Mouse (Mus musculus) MN1 (cell line): ENCODE measurements around the gene Mta1.

Source experiments
- DNase-seq: peaks from one replicate; pipeline ENCODE4 v3.0.0-alpha.2; 2016; ENCODE audit warnings: low spot score

Gene Mta1

DNA sequence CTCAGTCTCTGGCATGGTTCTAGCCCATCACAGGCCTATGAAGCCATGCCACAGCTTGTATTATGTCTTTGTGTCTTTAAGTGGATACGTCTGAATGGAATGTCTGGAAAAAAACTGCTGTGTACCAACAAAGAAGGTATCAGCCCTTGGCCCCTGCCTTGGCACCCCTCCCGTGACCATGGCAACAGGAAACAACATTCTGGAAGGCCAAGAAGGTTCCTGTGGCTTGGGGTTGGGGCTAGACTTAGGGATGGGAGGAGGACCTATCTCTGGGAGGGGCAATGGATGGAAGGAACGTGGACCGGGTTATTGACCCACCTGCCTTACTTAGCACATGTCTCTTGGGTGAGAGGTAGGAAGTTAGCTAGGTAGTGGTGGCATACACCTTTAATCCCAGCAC is 51.3 kb downstream of the Mta1 start:
- no peak for DNase-seq

GRCm38 (mm10) chr12:113149896-113150295 is 51.8 kb downstream of the Mta1 start:
- DNase-seq, result no peak

GRCm38 (mm10) chr12:113150591-113150990 is 52.5 kb downstream of the Mta1 start:
- DNase-seq, result no peak

- DNase-seq, result peak; percentile 17
Observed at GRCm38 (mm10) chr12:113151046-113151445, 53.0 kb downstream of the Mta1 start.

GRCm38 (mm10) chr12:113151661-113152271 is 53.7 kb downstream of the Mta1 start:
- peak; percentile 61 for DNase-seq

- peak; percentile 34 for DNase-seq
Observed at GRCm38 (mm10) chr12:113152272-113152661, 54.2 kb downstream of the Mta1 start.

GRCm38 (mm10) chr12:113152991-113153525 is 55.0 kb downstream of the Mta1 start:
- DNase-seq, result no peak

DNA sequence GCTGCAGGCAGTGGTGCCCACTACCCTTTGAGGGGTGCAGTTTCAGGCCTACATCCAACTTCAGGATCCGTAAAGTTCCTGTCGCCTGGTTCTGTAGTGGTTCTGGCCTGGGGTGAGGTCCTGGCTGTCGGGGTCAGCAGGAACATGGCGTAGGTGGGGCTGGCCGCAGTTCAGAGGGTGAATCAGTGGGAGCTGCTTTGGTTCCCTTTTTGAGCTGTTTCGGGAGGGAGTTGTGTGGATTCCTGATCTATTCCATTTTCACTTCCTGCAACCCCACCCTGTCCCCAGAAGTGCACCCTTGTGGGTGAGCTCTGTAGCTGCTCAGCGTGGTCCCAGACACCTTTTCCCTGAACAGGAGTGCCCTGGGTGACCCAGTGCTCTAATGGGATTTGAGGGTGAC is 55.9 kb downstream of the Mta1 start:
- DNase-seq, result no peak

- DNase-seq, result no peak
Observed at GRCm38 (mm10) chr12:113154747-113155075, 56.6 kb downstream of the Mta1 start.

DNA sequence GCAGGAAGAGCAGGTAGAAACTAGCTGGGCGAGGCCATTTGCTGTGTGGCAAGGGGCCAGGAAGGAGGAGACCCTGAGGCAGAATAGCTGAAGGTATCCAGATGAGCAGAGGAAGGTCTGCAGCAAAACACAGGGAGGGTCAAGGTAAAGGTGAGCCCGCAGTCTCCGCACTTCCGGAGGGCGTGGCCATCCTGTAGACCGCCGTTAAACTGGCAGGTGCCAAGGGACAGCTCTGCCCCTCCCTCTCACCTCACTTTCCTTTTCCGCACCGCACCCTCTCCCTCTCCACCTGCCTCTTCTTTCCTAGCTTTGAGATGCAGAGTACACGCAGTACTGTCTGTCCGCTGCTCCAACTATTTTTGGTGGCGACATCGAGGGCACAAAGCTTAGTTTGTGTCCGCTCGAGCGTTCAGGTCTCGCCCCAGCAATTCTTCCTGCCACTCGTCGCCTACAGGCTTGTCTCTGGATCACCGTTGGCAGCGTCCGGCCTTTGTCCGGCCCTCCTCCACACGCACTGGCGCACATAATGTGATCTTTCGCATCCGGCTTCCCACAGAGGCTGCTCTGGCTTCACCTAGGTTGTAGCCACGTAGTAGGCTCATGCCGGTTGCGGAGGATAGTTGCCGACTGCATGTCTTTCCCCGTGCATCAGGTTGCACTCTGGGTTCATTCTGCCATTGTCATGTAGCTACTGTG is 57.1 kb downstream of the Mta1 start:
- peak; percentile 56 for DNase-seq

DNA sequence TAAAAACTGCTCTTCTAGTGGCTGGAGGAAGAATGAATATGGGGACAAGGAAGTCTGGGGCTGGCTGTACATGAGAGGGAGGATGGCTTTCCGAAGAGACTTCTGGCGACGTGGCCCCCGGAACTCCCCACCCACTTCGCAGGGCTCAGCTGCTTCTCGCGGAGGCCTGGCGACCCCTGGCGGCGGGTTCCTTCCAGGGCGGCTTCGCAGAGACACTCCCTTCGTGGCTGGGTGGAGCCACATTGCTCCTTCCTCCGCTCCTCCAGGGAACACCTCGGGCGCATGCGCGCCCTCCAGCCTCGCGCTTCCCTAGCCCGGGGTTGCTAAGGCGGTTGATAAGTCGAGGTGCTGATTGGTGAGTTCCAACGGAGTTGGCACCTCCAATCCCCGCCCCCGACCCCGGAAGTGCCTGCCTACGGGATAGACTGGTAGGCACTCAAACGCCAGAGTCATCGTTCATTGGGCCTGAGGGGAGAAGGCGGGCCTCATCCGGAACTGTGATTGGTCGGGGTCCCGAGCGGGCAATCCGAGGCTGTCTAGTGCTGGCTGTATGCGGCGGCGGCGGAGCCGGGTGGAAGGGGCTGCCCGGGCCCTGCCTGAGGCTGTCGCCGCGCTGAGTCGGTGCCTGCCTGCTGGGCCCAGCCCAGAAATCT is 57.9 kb downstream of the Mta1 start, which contains the start of gene Tedc1:
TSS of gene Tedc1 (plus strand) at position 535 of the 653 bp plus-strand sequence.
- DNase-seq, result peak; percentile 97

DNA sequence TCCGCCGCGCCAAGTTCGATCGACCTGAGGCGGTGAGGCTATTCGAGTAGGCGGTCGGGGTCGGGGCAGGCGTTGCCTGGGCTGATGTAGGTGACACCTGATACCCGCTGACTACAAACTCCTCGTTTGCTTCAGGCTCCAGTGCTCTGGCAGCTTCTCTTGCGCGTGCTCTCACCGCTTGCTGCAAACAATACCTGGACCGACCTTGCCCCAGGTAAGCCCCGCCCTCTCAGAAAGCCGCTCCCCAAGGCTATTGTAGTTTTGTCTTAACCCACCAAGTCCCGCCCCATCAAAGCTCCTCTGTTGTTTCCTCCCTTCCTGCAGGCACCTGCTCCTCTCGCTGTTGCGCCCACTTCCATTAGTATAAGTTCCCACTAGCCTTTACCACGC is 58.5 kb downstream of the Mta1 start:
- no peak for DNase-seq

DNA sequence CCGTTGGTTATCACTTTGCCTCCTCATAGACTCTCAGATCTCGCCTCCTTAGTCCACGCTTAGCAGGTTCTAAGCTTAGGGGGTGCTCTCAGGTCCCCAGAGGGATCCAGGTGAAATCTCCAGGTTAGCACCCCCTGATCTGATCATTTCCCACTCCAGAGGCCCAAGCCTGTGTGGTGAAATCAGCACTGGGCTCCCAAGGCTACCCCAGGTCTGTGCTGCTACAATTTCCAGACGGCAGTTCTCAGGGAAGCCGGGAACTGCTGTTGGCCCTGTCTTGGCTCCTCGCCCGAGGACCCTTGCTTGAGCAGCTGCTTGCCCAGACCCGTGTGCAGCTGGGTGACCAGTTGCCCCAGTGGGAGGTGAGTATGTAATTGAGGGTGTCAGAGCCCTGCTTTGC is 58.9 kb downstream of the Mta1 start:
- peak; percentile 44 for DNase-seq

DNA sequence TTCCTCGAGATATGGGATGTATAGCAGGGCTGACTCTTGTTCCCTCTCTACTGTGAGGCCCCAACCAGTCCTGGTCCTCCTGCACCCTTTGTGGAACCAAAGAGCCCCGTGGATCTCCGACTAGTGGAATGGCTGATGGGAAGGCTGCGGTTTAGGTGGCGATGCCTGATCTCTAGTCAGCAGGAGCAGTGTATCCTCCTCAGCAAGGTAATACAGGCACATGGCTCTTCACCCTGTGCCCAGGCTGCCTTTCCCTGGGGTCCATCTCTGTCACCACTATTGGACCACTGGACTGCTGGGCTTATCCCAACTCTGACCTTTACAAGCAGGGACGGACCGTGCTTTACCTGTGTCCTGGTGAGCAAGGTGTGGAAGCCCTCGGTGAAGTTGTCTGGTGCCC is 59.4 kb downstream of the Mta1 start:
- no peak for DNase-seq

DNA sequence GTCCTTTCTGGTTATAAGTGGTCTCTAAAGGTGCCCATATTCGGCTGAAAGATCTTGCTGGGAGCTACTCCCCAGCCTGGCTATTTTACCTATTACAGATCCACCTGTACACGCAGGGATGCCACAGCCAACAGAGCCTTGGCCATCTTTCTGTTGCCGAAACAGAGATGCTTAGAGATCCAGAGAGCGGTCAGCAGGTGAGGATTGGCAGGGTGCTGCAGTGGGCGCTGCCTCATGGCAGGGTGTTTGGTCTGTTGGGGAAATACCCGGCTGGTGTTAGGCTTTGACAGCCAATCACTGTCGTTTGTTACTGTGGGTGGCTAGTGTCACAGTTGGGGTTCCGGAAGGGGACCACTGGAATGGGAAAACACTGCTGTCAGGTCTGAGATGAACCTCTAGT is 59.9 kb downstream of the Mta1 start:
- DNase-seq, result no peak

GRCm38 (mm10) chr12:113163561-113164006 is 65.5 kb downstream of the Mta1 start:
- DNase-seq, result no peak

DNA sequence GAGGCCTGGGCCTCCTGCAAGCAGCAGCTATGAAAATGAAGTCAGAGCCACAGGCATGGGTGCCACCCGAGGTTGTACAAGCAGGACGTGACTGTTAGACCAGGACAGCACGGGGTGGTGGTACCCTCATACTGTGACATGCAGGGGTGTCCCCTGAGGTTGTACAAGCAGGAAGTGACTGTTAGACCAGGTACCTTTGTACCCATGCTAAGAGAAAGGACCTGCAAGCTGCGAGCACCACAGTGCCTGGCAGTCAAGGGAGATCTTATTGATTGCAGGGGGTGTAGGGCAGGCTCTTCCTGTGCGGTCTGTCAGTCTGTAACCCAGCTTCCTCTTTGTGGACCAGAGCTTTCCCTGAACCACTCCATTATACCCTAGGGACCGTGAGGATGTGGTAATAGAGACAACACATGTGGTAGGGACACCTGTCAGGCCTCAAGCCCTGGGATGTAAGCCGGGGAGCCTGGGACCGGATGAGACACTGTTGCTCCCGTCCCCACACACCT is 70.0 kb downstream of the Mta1 start:
- DNase-seq, result no peak

DNA sequence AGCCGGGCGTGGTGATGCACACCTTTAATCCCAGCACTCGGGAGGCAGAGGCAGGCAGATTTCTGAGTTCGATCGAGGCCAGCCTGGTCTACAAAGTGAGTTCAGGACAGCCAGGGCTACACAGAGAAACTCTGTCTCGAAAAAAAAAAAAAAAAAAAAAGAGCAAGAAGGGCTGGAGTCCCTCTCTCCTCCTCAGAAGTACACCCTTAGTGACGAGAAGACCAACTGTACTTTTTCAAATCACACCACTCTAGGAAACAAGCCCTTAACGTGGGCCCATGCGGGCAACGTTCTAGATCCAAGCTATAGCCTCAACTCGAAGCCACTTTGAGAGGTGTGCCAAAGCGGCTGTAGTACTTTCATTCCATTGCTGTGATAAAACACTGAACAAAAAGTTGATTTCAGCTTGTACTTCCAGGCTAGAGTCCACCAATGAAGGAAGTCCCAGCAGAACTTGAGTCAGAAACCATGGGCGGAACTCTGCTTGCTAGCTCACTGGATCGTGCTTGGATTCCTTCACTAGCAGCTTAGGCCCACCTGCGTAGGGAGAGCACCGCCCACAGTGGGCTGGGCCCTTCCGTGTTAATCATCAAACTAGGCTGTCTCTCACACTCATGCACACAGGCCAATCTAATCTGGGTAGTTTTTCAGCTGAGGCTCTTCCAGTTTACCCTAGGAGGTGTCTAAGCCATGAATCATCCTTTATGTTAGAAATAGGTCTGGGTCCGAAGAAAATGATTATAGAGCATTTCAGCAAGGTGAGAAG is 79.1 kb downstream of the Mta1 start:
- no peak for DNase-seq

- DNase-seq, result no peak
Observed at GRCm38 (mm10) chr12:113181020-113181419, 82.9 kb downstream of the Mta1 start.

DNA sequence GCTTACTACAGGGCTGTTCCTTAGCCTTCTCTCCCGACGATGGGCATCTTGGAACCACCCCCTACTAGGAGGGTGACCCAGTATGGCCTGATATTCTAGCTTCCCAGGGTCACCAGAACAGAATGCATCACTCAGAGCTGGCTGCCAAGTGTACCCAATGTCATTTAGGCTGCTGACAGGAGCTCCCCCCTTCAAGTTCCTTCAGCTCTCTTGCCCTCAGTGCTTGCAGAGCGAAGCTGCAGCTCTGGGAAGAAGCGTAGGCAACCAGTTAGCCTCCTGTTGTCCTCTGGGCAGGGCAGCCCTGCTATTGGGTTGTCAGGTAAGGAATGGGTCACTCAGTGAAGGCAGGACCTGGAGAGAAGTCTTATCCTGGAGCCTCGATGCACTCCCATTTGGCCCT is 86.9 kb downstream of the Mta1 start:
- no peak for DNase-seq

DNA sequence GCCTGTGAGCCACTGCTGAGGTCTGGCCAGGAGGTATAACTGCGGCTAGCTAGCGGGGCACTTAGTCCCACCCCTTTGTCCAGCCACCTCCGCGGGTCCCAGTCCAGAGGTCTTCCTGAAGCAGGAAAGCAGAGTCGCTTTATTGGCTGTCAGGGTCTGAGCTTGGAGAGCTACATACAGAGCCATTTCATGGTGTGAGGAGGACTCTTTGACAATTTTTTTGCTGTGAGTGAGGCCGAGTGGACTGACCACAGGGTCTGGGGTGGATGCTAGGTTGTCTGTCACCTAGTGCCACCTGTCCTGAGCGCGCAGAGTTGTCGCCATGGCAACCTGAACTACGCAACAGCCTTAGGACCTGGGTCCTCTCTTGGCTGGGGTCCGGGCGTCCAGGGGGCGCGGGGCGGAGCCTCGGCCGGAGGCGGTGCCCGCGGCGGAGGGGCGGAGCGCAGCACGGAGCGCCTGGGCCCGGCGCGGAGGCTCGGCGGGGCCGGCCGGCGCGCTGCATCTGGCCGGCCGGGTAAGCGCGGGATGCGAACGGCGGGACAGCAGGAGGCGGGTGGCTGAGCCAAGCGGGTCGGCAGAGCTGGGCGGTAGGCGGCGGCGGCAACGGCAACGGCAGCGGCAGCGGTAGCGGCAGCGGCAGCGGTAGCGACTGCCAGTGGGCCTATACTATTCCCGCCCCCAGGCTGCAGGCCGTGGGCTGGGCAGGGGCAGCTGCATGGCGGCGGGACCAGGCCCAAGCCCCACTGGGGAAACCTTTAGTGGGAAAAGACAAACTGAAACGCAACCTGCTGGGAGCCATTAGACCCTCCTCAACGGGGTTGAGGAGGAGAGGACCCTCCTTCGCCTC is 87.6 kb downstream of the Mta1 start, which contains the start of gene Tmem121:
TSS of gene Tmem121 (plus strand) at position 489 of the 850 bp plus-strand sequence.
- DNase-seq, result peak; percentile 27
